Mouse (Mus musculus) kidney, embryonic 14.5 days (tissue): Measurements from ENCODE around the gene G530012D18Rik. TPM values are rescaled to one million over a fixed set of nuclear protein-coding genes. Genes with fewer than 3 reads are reported as not detected.
"Not testable (repeated sequence)": the region's sequence is repeated elsewhere in the genome, so short reads cannot be mapped to it uniquely, and the experiment has no call there.

Source experiments
- ATAC-seq: fragments of 200-750 bp; cut with Nextera tagmentation; 2 replicates; pipeline ENCODE4 v1.8.0; 2017; ENCODE audit warnings: moderate number of reproducible peaks, mild to moderate bottlenecking, moderate TSS enrichment, moderate library complexity; ENCODE audit not compliant: low FRiP score, low TSS enrichment
- H3K27ac ChIP-seq: fragments of 300-500 bp; sonication (generic); 2 replicates; pipeline ENCODE4 v1.5.1; 2014; ENCODE audit warnings: low read depth, mild to moderate bottlenecking, low read length, moderate library complexity, mixed read lengths
- H3K27me3 ChIP-seq: fragments of 300-500 bp; sonication (generic); 2 replicates; pipeline ENCODE4 v1.6.1; 2014; ENCODE audit warnings: mild to moderate bottlenecking, low read length; ENCODE audit not compliant: control insufficient read depth, insufficient read depth
- H3K36me3 ChIP-seq: fragments of 300-500 bp; sonication (generic); 2 replicates; pipeline ENCODE4 v1.6.1; 2014; ENCODE audit warnings: low read length, mixed read lengths; ENCODE audit not compliant: control insufficient read depth, insufficient read depth
- H3K4me1 ChIP-seq: fragments of 300-500 bp; sonication (generic); 2 replicates; pipeline ENCODE4 v1.6.1; 2014; ENCODE audit warnings: low read length, mixed read lengths; ENCODE audit not compliant: control insufficient read depth, insufficient read depth
- H3K4me2 ChIP-seq: fragments of 300-500 bp; sonication (generic); replicated peaks from 2 replicates; pipeline ENCODE4 v1.6.1; 2014; ENCODE audit warnings: low read depth, mild to moderate bottlenecking, low read length
- H3K4me3 ChIP-seq: fragments of 300-500 bp; sonication (generic); 2 replicates; pipeline ENCODE4 v1.5.1; 2014; ENCODE audit warnings: mild to moderate bottlenecking, low read length
- H3K9ac ChIP-seq: fragments of 300-500 bp; sonication (generic); 2 replicates; pipeline ENCODE4 v1.6.1; 2014; ENCODE audit warnings: low read depth, mild to moderate bottlenecking, low read length, moderate library complexity
- H3K9me3 ChIP-seq: fragments of 300-500 bp; sonication (generic); 2 replicates; pipeline ENCODE4 v1.6.1; 2016; ENCODE audit warnings: low read length; ENCODE audit not compliant: control insufficient read depth
- WGBS: fragments of 180-500 bp; shearing (Covaris S2); extraction: QIAGEN DNeasy Blood & Tissue Kit; methylation state at CpG from one replicate; pipeline ENCODE4 v1.1.7; 2014; 5-methylcytosine and 5-hydroxymethylcytosine counted together
- polyA plus RNA-seq: library from polyadenylated mRNA; unstranded; fragments of >200 nt; fragmentation: Nextera tagmentation; extraction: Ambion mirVana; gene quantifications from 2 replicates; pipeline ENCODE4 v1.2.1, GENCODE M21; 2014

The G530012D18Rik gene
- polyA plus RNA-seq, 1 experiment from 2014 or later, result not detected

- not testable (repeated sequence) for H3K9ac ChIP-seq, ATAC-seq, H3K4me3 ChIP-seq, H3K27me3 ChIP-seq, H3K4me2 ChIP-seq, H3K27ac ChIP-seq, H3K4me1 ChIP-seq, H3K9me3 ChIP-seq, H3K36me3 ChIP-seq
- 67% methylated on average over 2 of the region's 4 CpGs for WGBS
Observed at GRCm38 (mm10) chr1:85580148-85580534, 4.7 kb downstream of the G530012D18Rik start.

- not testable (repeated sequence) for H3K9me3 ChIP-seq, H3K36me3 ChIP-seq, H3K4me2 ChIP-seq, H3K4me3 ChIP-seq, H3K27ac ChIP-seq, H3K27me3 ChIP-seq, H3K9ac ChIP-seq, H3K4me1 ChIP-seq, ATAC-seq
- WGBS, result 65% methylated on average over 3 of the region's 3 CpGs
Observed at GRCm38 (mm10) chr1:85580578-85580977, 5.1 kb downstream of the G530012D18Rik start.

GRCm38 (mm10) chr1:85581518-85581917 is 6.0 kb downstream of the G530012D18Rik start:
- not testable (repeated sequence) for H3K27ac ChIP-seq, H3K27me3 ChIP-seq, H3K9ac ChIP-seq, H3K9me3 ChIP-seq, ATAC-seq, H3K36me3 ChIP-seq, H3K4me1 ChIP-seq, H3K4me3 ChIP-seq, H3K4me2 ChIP-seq
- WGBS, result 24% methylated on average over 5 of the region's 5 CpGs

GRCm38 (mm10) chr1:85588697-85589096 is 13.2 kb downstream of the G530012D18Rik start:
- not testable (repeated sequence) for H3K27me3 ChIP-seq, H3K27ac ChIP-seq, H3K4me1 ChIP-seq, H3K4me2 ChIP-seq, H3K36me3 ChIP-seq, H3K9me3 ChIP-seq, H3K4me3 ChIP-seq, ATAC-seq, H3K9ac ChIP-seq
- WGBS, result 80% methylated on average over 1 of the region's 2 CpGs

- H3K9me3 ChIP-seq, H3K36me3 ChIP-seq, H3K4me3 ChIP-seq, H3K4me1 ChIP-seq, H3K27ac ChIP-seq, H3K27me3 ChIP-seq, ATAC-seq, H3K9ac ChIP-seq, H3K4me2 ChIP-seq: not testable (repeated sequence)
- 84% methylated on average over 8 of the region's 8 CpGs for WGBS
Observed at GRCm38 (mm10) chr1:85592526-85592925, 17.1 kb downstream of the G530012D18Rik start.

- not testable (repeated sequence) for H3K9ac ChIP-seq, H3K27me3 ChIP-seq, H3K4me2 ChIP-seq, H3K36me3 ChIP-seq, H3K9me3 ChIP-seq, H3K27ac ChIP-seq, H3K4me1 ChIP-seq, ATAC-seq, H3K4me3 ChIP-seq
- WGBS, result 70% methylated on average over 14 of the region's 17 CpGs
Observed at GRCm38 (mm10) chr1:85598271-85599012, 23.0 kb downstream of the G530012D18Rik start, which contains the start of gene Sp110. TSS of gene Sp110 (minus strand) at chr1:85598817.

- H3K27ac ChIP-seq, H3K4me1 ChIP-seq, ATAC-seq, H3K9me3 ChIP-seq, H3K27me3 ChIP-seq, H3K9ac ChIP-seq, H3K4me2 ChIP-seq, H3K36me3 ChIP-seq, H3K4me3 ChIP-seq: not testable (repeated sequence)
- no CpG with 5 or more reads among the region's 5 CpGs for WGBS
Observed at GRCm38 (mm10) chr1:85600078-85600477, 24.6 kb downstream of the G530012D18Rik start, which contains the start of gene Sp140. TSS of gene Sp140 (plus strand) at chr1:85600378.

- not testable (repeated sequence) for H3K9ac ChIP-seq, ATAC-seq, H3K36me3 ChIP-seq, H3K27me3 ChIP-seq, H3K4me2 ChIP-seq, H3K4me1 ChIP-seq, H3K4me3 ChIP-seq, H3K27ac ChIP-seq, H3K9me3 ChIP-seq
- 67% methylated on average over 4 of the region's 4 CpGs for WGBS
Observed at GRCm38 (mm10) chr1:85600794-85601193, 25.3 kb downstream of the G530012D18Rik start.

GRCm38 (mm10) chr1:85604341-85604740 is 28.9 kb downstream of the G530012D18Rik start:
- not testable (repeated sequence) for H3K36me3 ChIP-seq

More at GRCm38 (mm10) chr1:85604341-85604740, 28.9 kb downstream of the G530012D18Rik start:
- not testable (repeated sequence) for H3K4me3 ChIP-seq, H3K27ac ChIP-seq, ATAC-seq, H3K4me2 ChIP-seq, H3K4me1 ChIP-seq, H3K9me3 ChIP-seq, H3K9ac ChIP-seq, H3K27me3 ChIP-seq
- WGBS, result no CpG with 5 or more reads among the region's 1 CpGs
